Comparison of ENCODE assay signal across 14 mouse cellular contexts in the genomic region with DNA sequence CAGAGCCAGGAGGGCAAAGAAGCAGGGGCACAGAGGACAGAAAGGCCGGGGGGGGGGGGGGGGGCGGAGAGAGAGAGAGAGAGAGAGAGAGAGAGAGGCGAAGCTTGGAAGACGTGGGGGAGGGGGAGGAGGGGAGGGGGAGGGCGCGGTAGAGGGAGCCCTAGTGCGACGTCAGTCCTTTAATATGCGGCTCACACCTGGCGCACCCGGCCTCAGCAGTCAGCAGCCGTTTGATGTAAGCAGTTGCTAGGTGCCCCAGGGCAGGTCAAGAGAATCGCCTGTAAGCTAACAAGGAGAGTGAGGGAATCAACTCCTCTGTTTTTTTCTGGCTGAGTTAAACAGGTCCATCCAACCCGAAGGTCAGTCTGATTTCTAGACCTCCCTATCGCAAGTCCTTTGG. TPM values are rescaled to one million over a fixed set of nuclear protein-coding genes. Genes with fewer than 3 reads are reported as not detected.
DNase-seq lines count a peak whose midpoint lies in the region; ATAC-seq and TF ChIP-seq lines count a peak whose summit lies in the region.
"Had no signal": no experiment of that assay in that cellular context is flagged by ENCODE, and none has a peak within 500 bp of the region (broad histone marks: within the 10 kb centered on the region; RNA-seq: fewer than 3 reads in every experiment).

No protein-coding gene starts in this region.

- no peak overlapping the region for H3K4me3 ChIP-seq in kidney, adult 2 months (ENCODE audit: insufficient read depth, low read depth, low read length)
- no peak overlapping the region for H3K4me3 ChIP-seq in kidney, embryonic 14.5 days (ENCODE audit: low read length)
- H3K4me3 ChIP-seq in stomach, postnatal 0 days (ENCODE audit: low read depth, low read length), result no peak overlapping the region
- H3K4me3 ChIP-seq: liver, embryonic 13.5 days; midbrain, embryonic 12.5 days had no signal

- no peak overlapping the region for H3K4me2 ChIP-seq in kidney, embryonic 14.5 days (replicated peaks; ENCODE audit: low read depth, low read length)
- no peak overlapping the region for H3K4me2 ChIP-seq in stomach, postnatal 0 days (replicated peaks; ENCODE audit: low read depth)
- H3K4me2 ChIP-seq: liver, embryonic 13.5 days; midbrain, embryonic 12.5 days had no signal

- TF ChIP-seq EP300 in stomach, postnatal 0 days (optimal IDR thresholded peaks at IDR 0.05), result no peak

- no peak for TF ChIP-seq POLR2A in kidney, adult 2 months (IDR thresholded peaks at IDR 0.05; ENCODE audit: low read depth, low read length)

- H3K27ac ChIP-seq in kidney, adult 2 months (ENCODE audit: insufficient read depth, low read depth, low read length), result no peak overlapping the region
- H3K27ac ChIP-seq in kidney, embryonic 14.5 days (ENCODE audit: low read depth, low read length), result no peak overlapping the region
- H3K27ac ChIP-seq in stomach, postnatal 0 days (replicated peaks), result no peak overlapping the region
- H3K27ac ChIP-seq: liver, embryonic 13.5 days; midbrain, embryonic 12.5 days had no signal

- no peak overlapping the region for H3K9ac ChIP-seq in kidney, embryonic 14.5 days (ENCODE audit: low read depth, low read length)
- H3K9ac ChIP-seq in stomach, postnatal 0 days (ENCODE audit: low read length), result no peak overlapping the region
- H3K9ac ChIP-seq: liver, embryonic 13.5 days; midbrain, embryonic 12.5 days had no signal

- no peaks in the 10 kb centered on the region for H3K9me3 ChIP-seq in kidney, embryonic 14.5 days (ENCODE audit: control insufficient read depth, low read length)
- H3K9me3 ChIP-seq in stomach, postnatal 0 days (ENCODE audit: control insufficient read depth, low read length), result no peaks in the 10 kb centered on the region
- H3K9me3 ChIP-seq: liver, embryonic 13.5 days; midbrain, embryonic 12.5 days had no signal

- ATAC-seq in kidney, embryonic 14.5 days (ENCODE audit: low FRiP score, low TSS enrichment), result no peak
- ATAC-seq in CD4-positive, CD25-positive, alpha-beta regulatory T cell, adult 4 months, result peak; percentile 17
- ATAC-seq in stomach, postnatal 0 days (ENCODE audit: low FRiP score, low TSS enrichment), result peak; percentile 39; the same call in 1 of the 2 replicates
- ATAC-seq: inflammation-experienced regulatory T-cells, adult 6 months had no signal

- DNase-seq in kidney, adult 2 months, result peak; percentile 40
- DNase-seq in brain, adult 2 months (ENCODE audit: low read depth, low spot score), result peak; percentile 21
- DNase-seq in stomach, postnatal 0 days (ENCODE audit: low spot score), result peak; percentile 71
- DNase-seq in urinary bladder, postnatal 25 days (ENCODE audit: low spot score), result no peak
- DNase-seq in spleen, postnatal 10 days (ENCODE audit: low spot score in 2 of 2), result no peak
- DNase-seq: layer of hippocampus, postnatal 36 days; liver, embryonic 13.5 days had no signal

- H3K36me3 ChIP-seq in kidney, adult 2 months (ENCODE audit: control insufficient read depth, insufficient read depth, low read length), result no peaks in the 10 kb centered on the region
- no peaks in the 10 kb centered on the region for H3K36me3 ChIP-seq in kidney, embryonic 14.5 days (ENCODE audit: control insufficient read depth, insufficient read depth, low read length)
- H3K36me3 ChIP-seq in stomach, postnatal 0 days (ENCODE audit: control insufficient read depth, insufficient read depth, low read length), result no peaks in the 10 kb centered on the region
- H3K36me3 ChIP-seq: liver, embryonic 13.5 days; midbrain, embryonic 12.5 days had no signal

- no peaks in the 10 kb centered on the region for H3K27me3 ChIP-seq in kidney, adult 2 months (replicated peaks; ENCODE audit: control insufficient read depth, insufficient read depth, low read length)
- no peaks in the 10 kb centered on the region for H3K27me3 ChIP-seq in kidney, embryonic 14.5 days (ENCODE audit: control insufficient read depth, insufficient read depth, low read length)
- no peaks in the 10 kb centered on the region for H3K27me3 ChIP-seq in stomach, postnatal 0 days (ENCODE audit: control insufficient read depth, insufficient read depth, low read length)
- H3K27me3 ChIP-seq: liver, embryonic 13.5 days; midbrain, embryonic 12.5 days had no signal

- H3K4me1 ChIP-seq in kidney, adult 2 months (ENCODE audit: control insufficient read depth, insufficient read depth, low read length), result no peaks in the 10 kb centered on the region
- peaks cover 5% of the 10 kb centered on the region; the same call in 1 of the 2 replicates for H3K4me1 ChIP-seq in kidney, embryonic 14.5 days (ENCODE audit: control insufficient read depth, insufficient read depth, low read length)
- 0 out of 2 replicates have a peak, but pooled peaks cover 3% of the 10 kb centered on the region for H3K4me1 ChIP-seq in stomach, postnatal 0 days (replicated peaks; ENCODE audit: control insufficient read depth, insufficient read depth)

- WGBS in kidney, adult 2 months, result 29% methylated on average over 11 of the region's 15 CpGs
- WGBS in kidney, embryonic 14.5 days, result 8% methylated on average over 11 of the region's 15 CpGs
- 8% methylated on average over 10 of the region's 15 CpGs for WGBS in stomach, postnatal 0 days

- no peak for TF ChIP-seq CTCF in kidney, adult 2 months (conservative IDR thresholded peaks at IDR 0.05; ENCODE audit: insufficient read depth, insufficient read length, low read depth, low read length)
- TF ChIP-seq CTCF in stomach, postnatal 0 days (IDR thresholded peaks at IDR 0.05; ENCODE audit: low read depth), result no peak

RNA-seq across cellular contexts. Expression of gene Pvr, which starts 2.8 kb away (rescaled TPM):
- polyA plus RNA-seq in kidney, adult 2 months (2012; rRNA removed), result 10.9 and 12.3 TPM in 2 replicates
- polyA plus RNA-seq in kidney, embryonic 14.5 days (2014; fragmentation: Nextera tagmentation; extraction: Ambion mirVana), result 9.6 and 10.8 TPM in 2 replicates
- 10 to 100 TPM; 22.2 to 24.7 TPM for polyA plus RNA-seq in CD4-positive, CD25-positive, alpha-beta regulatory T cell, adult 4 months (2017; shearing (Covaris generic))
- polyA plus RNA-seq in stomach, postnatal 0 days (2015; fragmentation: Nextera tagmentation; extraction: Ambion mirVana), result 6.2 and 6.7 TPM in 2 replicates

RNA-seq across cellular contexts. Expression of gene Igsf23, which starts 26.8 kb away (rescaled TPM):
- 0.14 and 0.31 TPM in 2 replicates for polyA plus RNA-seq in kidney, adult 2 months (2012; rRNA removed)
- polyA plus RNA-seq in kidney, embryonic 14.5 days (2014; fragmentation: Nextera tagmentation; extraction: Ambion mirVana), result not detected in 2 replicates
- polyA plus RNA-seq in CD4-positive, CD25-positive, alpha-beta regulatory T cell, adult 4 months (2017; shearing (Covaris generic)), result 10 to 100 TPM; 11.1 to 17.6 TPM
- 3.2 and 4.4 TPM in 2 replicates for polyA plus RNA-seq in stomach, postnatal 0 days (2015; fragmentation: Nextera tagmentation; extraction: Ambion mirVana)
- polyA plus RNA-seq: embryonic facial prominence, embryonic 11.5 days; midbrain, embryonic 12.5 days had no signal

RNA-seq across cellular contexts. Expression of gene Ceacam19, which starts 36.0 kb away (rescaled TPM):
- polyA plus RNA-seq in kidney, adult 2 months (2012; rRNA removed), result 0.11 and 0.25 TPM in 2 replicates
- polyA plus RNA-seq in kidney, embryonic 14.5 days (2014; fragmentation: Nextera tagmentation; extraction: Ambion mirVana), result not detected in 2 replicates
- polyA plus RNA-seq in CD4-positive, CD25-positive, alpha-beta regulatory T cell, adult 4 months (2017; shearing (Covaris generic)), result not detected
- 9.5 and 10.2 TPM in 2 replicates for polyA plus RNA-seq in stomach, postnatal 0 days (2015; fragmentation: Nextera tagmentation; extraction: Ambion mirVana)
- polyA plus RNA-seq: embryonic facial prominence, embryonic 11.5 days; frontal cortex, adult 2 months; inflammation-experienced regulatory T-cells, adult 6 months; liver, embryonic 13.5 days; midbrain, embryonic 12.5 days; testis, adult 2 months had no signal

RNA-seq across cellular contexts. Expression of gene Ceacam20, which starts 41.4 kb away (rescaled TPM):
- 0.03 TPM in 1 of 2 replicates, not detected in the other for polyA plus RNA-seq in kidney, adult 2 months (2012; rRNA removed)
- polyA plus RNA-seq in kidney, embryonic 14.5 days (2014; fragmentation: Nextera tagmentation; extraction: Ambion mirVana), result not detected in 2 replicates
- polyA plus RNA-seq in CD4-positive, CD25-positive, alpha-beta regulatory T cell, adult 4 months (2017; shearing (Covaris generic)), result not detected
- polyA plus RNA-seq in stomach, postnatal 0 days (2015; fragmentation: Nextera tagmentation; extraction: Ambion mirVana), result not detected in 2 replicates
- polyA plus RNA-seq: embryonic facial prominence, embryonic 11.5 days; frontal cortex, adult 2 months; liver, embryonic 13.5 days; midbrain, embryonic 12.5 days had no signal

Comparison
In these comparisons a context has a peak if more than half of its experiments do, and no peak if none do; other contexts are left out.
1. DNase-seq: peak in kidney, adult 2 months (single experiment), brain, adult 2 months (single experiment) and stomach, postnatal 0 days (single experiment); none in urinary bladder, postnatal 25 days (single experiment) and spleen, postnatal 10 days (0 of 2).